ENCODE assay signal across 8 mouse cellular contexts in genomic region chr7:119076712-119077619, GRCm38 (mm10).
DNase-seq lines count a peak whose midpoint lies in the region; ATAC-seq and TF ChIP-seq lines count a peak whose summit lies in the region.

No protein-coding gene starts in this region.

- no peak for TF ChIP-seq CTCF in layer of hippocampus, adult 2 months (conservative IDR thresholded peaks at IDR 0.05)

- 49% methylated on average over 12 of the region's 12 CpGs for WGBS in hindbrain, embryonic 16.5 days

- H3K4me3 ChIP-seq in hindbrain, embryonic 16.5 days (ENCODE audit: low read length), result no peak overlapping the region
- no peak overlapping the region for H3K4me3 ChIP-seq in layer of hippocampus, adult 2 months

- no peaks in the 10 kb centered on the region for H3K27me3 ChIP-seq in hindbrain, embryonic 16.5 days (replicated peaks; ENCODE audit: control insufficient read depth, insufficient read depth, low read length)

- no peaks in the 10 kb centered on the region for H3K4me1 ChIP-seq in hindbrain, embryonic 16.5 days (ENCODE audit: control insufficient read depth, insufficient read depth, low read depth, low read length)

- peak overlapping the region; percentile 8; the same call in 1 of the 2 replicates for H3K4me2 ChIP-seq in hindbrain, embryonic 16.5 days (ENCODE audit: low read length)

- no peak overlapping the region for H3K9ac ChIP-seq in hindbrain, embryonic 16.5 days (ENCODE audit: low read depth, low read length)

- no peaks in the 10 kb centered on the region for H3K36me3 ChIP-seq in hindbrain, embryonic 16.5 days (ENCODE audit: control insufficient read depth, insufficient read depth, low read length)

- no peaks in the 10 kb centered on the region for H3K9me3 ChIP-seq in hindbrain, embryonic 16.5 days (ENCODE audit: control insufficient read depth, low read length)

- H3K27ac ChIP-seq in hindbrain, embryonic 16.5 days (ENCODE audit: low read depth, low read length), result no peak overlapping the region; the same call in 1 of the 2 replicates
- no peak overlapping the region for H3K27ac ChIP-seq in layer of hippocampus, adult 2 months

- ATAC-seq in hindbrain, embryonic 16.5 days, result peak; percentile 95

- peak; percentile 13 to 20 for DNase-seq in cerebellum, postnatal 14 days
- no peak for DNase-seq in cerebellum, postnatal 36 days
- peak; percentile 4 for DNase-seq in adrenal gland, postnatal 25 days
- DNase-seq in lung, postnatal 36 days, result peak; percentile 4
- DNase-seq in layer of hippocampus, adult 11-12 months (ENCODE audit: low spot score), result no peak
- no peak for DNase-seq in layer of hippocampus, adult 2 months (ENCODE audit: low spot score in 2 of 2)
- DNase-seq in T-cell, adult 2 months (ENCODE audit: low spot score), result no peak

Comparison
In these comparisons a context has a peak if more than half of its experiments do, and no peak if none do; other contexts are left out.
1. DNase-seq: peak in cerebellum, postnatal 14 days (2 of 2), adrenal gland, postnatal 25 days (single experiment) and lung, postnatal 36 days (single experiment); none in cerebellum, postnatal 36 days (0 of 2), layer of hippocampus, adult 11-12 months (single experiment), layer of hippocampus, adult 2 months (0 of 2) and T-cell, adult 2 months (single experiment).